Mouse (Mus musculus): ENCODE data around the gene Kcnd3. TPM values are rescaled to one million over a fixed set of nuclear protein-coding genes. Genes with fewer than 3 reads are reported as not detected.

The Kcnd3 gene
- polyA plus RNA-seq, 1 experiment from 2014 or later: 0.90 TPM

DNA sequence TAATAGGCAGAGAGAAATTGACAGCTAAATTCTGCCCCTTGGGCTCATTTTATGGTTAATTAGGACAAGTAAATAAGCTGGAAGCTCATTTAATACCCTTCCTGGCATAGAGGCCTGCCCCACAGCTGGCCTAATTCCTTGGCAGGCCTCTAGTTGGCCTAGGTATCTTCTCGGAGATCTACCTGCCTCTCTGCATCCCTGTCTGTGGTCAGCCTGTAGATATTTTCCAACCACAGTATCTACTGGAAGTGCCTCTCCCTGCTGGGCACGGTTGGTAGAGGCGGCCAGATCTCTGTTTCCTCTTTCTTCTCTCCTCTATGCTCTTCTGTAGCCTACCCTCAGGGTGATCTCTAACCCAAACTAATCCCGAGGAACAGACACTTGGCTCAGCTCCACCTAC lies 267.8 kb downstream of the Kcnd3 start:
- WGBS: 82% methylated on average over 4 of the region's 4 CpGs
- Histone ChIP-seq H3K27ac (no peak overlapping the region), H3K27me3 (ENCODE audit: insufficient read depth, poor library complexity, severe bottlenecking) (no peaks in the 10 kb centered on the region), H3K4me3 (no peak overlapping the region), H3K36me3 (no peaks in the 10 kb centered on the region), H3K4me1 (replicated peaks) (peaks cover 39% of the 10 kb centered on the region), H3K9me3 (no peaks in the 10 kb centered on the region)
- DNase-seq (ENCODE audit: low spot score): no peak

GRCm38 (mm10) chr3:105720514-105720913 lies 268.4 kb downstream of the Kcnd3 start:
- peaks cover 36% of the 10 kb centered on the region for H3K4me1 ChIP-seq (replicated peaks)
- DNase-seq (ENCODE audit: low spot score): no peak
- no peaks in the 10 kb centered on the region for H3K36me3 ChIP-seq
- H3K27me3 ChIP-seq (ENCODE audit: insufficient read depth, poor library complexity, severe bottlenecking): no peaks in the 10 kb centered on the region
- WGBS: 78% methylated on average over 4 of the region's 4 CpGs
- no peak overlapping the region for H3K27ac ChIP-seq
- no peak overlapping the region for H3K4me3 ChIP-seq
- H3K9me3 ChIP-seq: no peaks in the 10 kb centered on the region

GRCm38 (mm10) chr3:105721681-105722201 lies 269.6 kb downstream of the Kcnd3 start:
- Histone ChIP-seq H3K27me3 (ENCODE audit: insufficient read depth, poor library complexity, severe bottlenecking) (no peaks in the 10 kb centered on the region), H3K4me3 (no peak overlapping the region), H3K36me3 (no peaks in the 10 kb centered on the region), H3K9me3 (no peaks in the 10 kb centered on the region), H3K27ac (no peak overlapping the region), H3K4me1 (replicated peaks) (peaks cover 28% of the 10 kb centered on the region)
- 76% methylated on average over 2 of the region's 2 CpGs for WGBS
- DNase-seq (ENCODE audit: low spot score): no peak

GRCm38 (mm10) chr3:105722510-105722909 lies 270.4 kb downstream of the Kcnd3 start:
- 0 out of 2 replicates have a peak, but pooled peaks cover 4% of the 10 kb centered on the region for H3K36me3 ChIP-seq
- 91% methylated on average over 3 of the region's 3 CpGs for WGBS

More at GRCm38 (mm10) chr3:105722510-105722909, 270.4 kb downstream of the Kcnd3 start:
- DNase-seq (ENCODE audit: low spot score): no peak
- Histone ChIP-seq H3K9me3 (no peaks in the 10 kb centered on the region), H3K27ac (no peak overlapping the region), H3K27me3 (ENCODE audit: insufficient read depth, poor library complexity, severe bottlenecking) (no peaks in the 10 kb centered on the region), H3K4me1 (replicated peaks) (peaks cover 21% of the 10 kb centered on the region), H3K4me3 (no peak overlapping the region)

Other genes with a start within 250 kb of the Kcnd3 start
- 42.0 and 49.6 TPM in 2 replicates for gene Ddx20, start 235.2 kb downstream of the Kcnd3 start, polyA plus RNA-seq (2016; fragmentation: Nextera tagmentation; extraction: Ambion mirVana)